Mouse (Mus musculus) v-Abl transformed pro-B cells (cell line): Measurements from ENCODE around the gene Blvra.
"Not testable (repeated sequence)": the region's sequence is repeated elsewhere in the genome, so short reads cannot be mapped to it uniquely, and the experiment has no call there.

Source experiments
- in situ Hi-C, 2 experiments: fragments of 400-800 bp; cut with MboI; formaldehyde crosslinking; loops; one replicate each; pipeline ENCODE4 v1.15.1; 2025; ENCODE audit not compliant: unreplicated experiment in 2 of 2

Blvra gene

GRCm38 (mm10) chr2:127135255-127135654 lies 64.8 kb downstream of the Blvra start:
- in situ Hi-C loops = not testable (repeated sequence)

- in situ Hi-C loops = no loop called here
Measured at GRCm38 (mm10) chr2:127136979-127137378, 66.5 kb downstream of the Blvra start.

GRCm38 (mm10) chr2:127137838-127138420 lies 67.5 kb downstream of the Blvra start:
- in situ Hi-C loops = no loop called here

- in situ Hi-C loops = no loop called here
Measured at GRCm38 (mm10) chr2:127138449-127138848, 68.0 kb downstream of the Blvra start.

- in situ Hi-C loops = no loop called here
Measured at GRCm38 (mm10) chr2:127139094-127139493, 68.6 kb downstream of the Blvra start.

DNA sequence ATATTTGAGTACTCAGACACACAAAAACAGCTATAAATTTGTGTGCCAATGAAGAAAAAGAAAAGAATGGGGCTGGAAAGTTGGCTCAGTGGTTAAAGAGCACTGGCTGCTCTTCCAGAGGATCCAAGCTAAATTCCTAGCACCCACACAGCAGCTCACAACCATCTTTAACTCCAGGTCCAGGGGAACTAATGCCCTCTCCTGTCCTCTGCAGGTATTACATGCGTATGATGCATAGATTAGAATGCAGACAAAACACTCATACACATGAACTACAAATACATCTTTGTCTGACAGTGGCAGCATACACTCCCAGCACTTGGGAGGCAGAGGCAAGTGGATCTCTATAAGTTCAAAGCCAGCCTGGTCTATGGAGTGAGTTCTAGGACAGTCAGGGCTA lies 69.1 kb downstream of the Blvra start:
- in situ Hi-C loops = no loop called here

DNA sequence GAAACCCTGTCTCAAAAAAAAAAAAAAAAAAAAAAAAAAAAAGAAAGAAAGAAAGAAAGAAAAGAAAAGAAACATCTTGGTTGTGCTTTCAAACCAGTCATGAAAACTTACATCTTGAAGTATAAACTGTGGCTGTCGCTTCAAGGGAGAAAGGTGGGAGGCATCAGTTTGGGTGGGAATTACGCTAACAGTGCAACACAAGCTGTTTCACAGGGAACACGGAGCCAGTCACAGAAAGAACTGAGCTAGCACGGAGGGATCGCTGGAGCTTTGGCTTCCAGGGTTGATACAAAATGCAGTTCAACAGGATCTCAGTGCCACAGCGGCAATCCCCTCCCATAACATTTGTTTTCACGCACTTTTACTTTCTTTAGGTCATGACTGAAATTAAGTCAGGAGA lies 69.5 kb downstream of the Blvra start:
- in situ Hi-C loops = no loop called here

DNA sequence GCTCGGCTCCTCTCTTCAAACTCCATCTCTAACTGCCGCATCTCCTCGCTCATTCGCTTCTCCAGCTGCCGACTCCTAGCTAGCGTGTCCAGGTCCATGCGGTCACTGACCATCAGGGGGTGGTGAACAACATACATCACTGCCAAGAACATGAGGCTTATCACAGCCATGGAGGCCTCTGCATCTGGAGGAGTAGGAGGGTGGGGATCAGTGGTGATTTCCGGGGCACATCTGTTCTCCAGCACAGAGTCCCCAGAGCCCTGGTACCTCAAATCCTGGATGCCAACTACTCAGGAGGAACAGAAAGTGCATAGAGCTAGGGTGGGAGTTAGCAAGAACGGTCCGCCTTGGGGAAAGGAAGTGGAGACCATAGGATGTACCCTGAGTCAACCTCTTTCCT lies 71.6 kb downstream of the Blvra start:
- in situ Hi-C loops = no loop called here

- in situ Hi-C loops = no loop called here
Measured at GRCm38 (mm10) chr2:127142577-127143157, 72.2 kb downstream of the Blvra start.

DNA sequence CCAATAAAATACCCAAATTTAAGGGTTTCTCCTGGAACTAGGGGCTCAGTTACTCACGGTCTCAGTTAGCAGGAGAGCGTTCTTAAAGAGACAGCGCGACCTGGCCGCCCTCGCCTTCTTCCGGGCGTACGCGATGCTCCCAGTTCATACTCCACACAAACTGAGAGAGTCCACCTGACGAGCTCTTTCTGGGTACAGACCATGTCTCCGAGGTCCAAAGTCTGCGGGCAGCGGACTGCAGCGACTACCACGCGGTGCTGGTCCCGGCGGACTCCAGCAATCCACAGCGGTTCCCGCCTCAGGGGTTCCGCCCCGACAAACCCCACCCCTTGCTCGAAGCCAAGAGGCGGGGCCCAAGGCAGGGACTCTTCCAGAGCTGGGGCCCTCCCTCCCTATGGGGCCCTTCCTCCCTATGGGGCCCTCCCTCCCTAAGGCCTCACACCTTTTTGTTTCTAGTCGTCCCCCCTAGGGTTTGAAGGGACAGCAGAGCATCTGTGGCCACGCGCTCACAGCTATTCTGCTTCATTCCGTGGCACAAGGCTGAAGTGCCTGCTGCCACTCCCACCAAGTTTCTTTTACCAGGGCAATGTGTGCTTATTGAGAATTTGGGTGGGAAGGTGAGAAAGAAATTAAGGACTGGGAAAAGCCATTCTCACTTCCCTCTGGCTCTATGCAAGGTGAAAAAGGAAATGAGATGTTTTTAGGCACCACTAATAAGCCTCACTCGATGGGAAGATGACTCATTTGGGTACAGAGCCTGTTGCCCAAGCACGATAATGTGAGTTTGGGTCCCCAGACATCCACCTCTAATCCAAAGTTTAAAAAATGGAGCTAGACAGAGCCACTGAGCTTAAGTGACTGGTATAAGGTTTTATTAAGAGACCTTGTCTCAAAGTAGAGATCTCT lies 72.9 kb downstream of the Blvra start, which contains the start of gene Itpripl1:
Gene Itpripl1 (minus strand): TSS at position 285 of the 906 bp plus-strand sequence.
- in situ Hi-C loops = no loop called here

- in situ Hi-C loops = no loop called here
Measured at GRCm38 (mm10) chr2:127145699-127146098, 75.2 kb downstream of the Blvra start.
